Mouse (Mus musculus) neural tube, embryonic 13.5 days (tissue): ENCODE data around the gene Nol6. TPM values are rescaled to one million over a fixed set of nuclear protein-coding genes. Genes with fewer than 3 reads are reported as not detected.

Experiments used
- ATAC-seq: fragments of 200-750 bp; cut with Nextera tagmentation; 2 replicates; pipeline ENCODE4 v1.8.0; 2017; ENCODE audit warnings: low read depth, mild to moderate bottlenecking, moderate TSS enrichment, moderate library complexity
- H3K27ac ChIP-seq: fragments of 300-500 bp; sonication (generic); replicated peaks from 2 replicates; pipeline ENCODE4 v1.5.1; 2015; ENCODE audit warnings: moderate library complexity, mild to moderate bottlenecking, inconsistent platforms
- H3K27me3 ChIP-seq: fragments of 300-500 bp; sonication (generic); 2 replicates; pipeline ENCODE4 v1.6.1; 2015; ENCODE audit warnings: mild to moderate bottlenecking, inconsistent platforms
- H3K36me3 ChIP-seq: fragments of 300-500 bp; sonication (generic); 2 replicates; pipeline ENCODE4 v1.6.1; 2015; ENCODE audit warnings: mild to moderate bottlenecking, inconsistent platforms
- H3K4me1 ChIP-seq: fragments of 300-500 bp; sonication (generic); replicated peaks from 2 replicates; pipeline ENCODE4 v1.6.1; 2015; ENCODE audit warnings: inconsistent platforms
- H3K4me2 ChIP-seq: fragments of 300-500 bp; sonication (generic); 2 replicates; pipeline ENCODE4 v1.6.1; 2015; ENCODE audit warnings: inconsistent platforms, mild to moderate bottlenecking, moderate library complexity
- H3K4me3 ChIP-seq: fragments of 300-500 bp; sonication (generic); 2 replicates; pipeline ENCODE4 v1.5.1; 2015; ENCODE audit warnings: mild to moderate bottlenecking, inconsistent platforms
- H3K9ac ChIP-seq: fragments of 300-500 bp; sonication (generic); 2 replicates; pipeline ENCODE4 v1.6.1; 2015; ENCODE audit warnings: moderate library complexity, mild to moderate bottlenecking, inconsistent platforms
- H3K9me3 ChIP-seq: fragments of 300-500 bp; sonication (generic); 2 replicates; pipeline ENCODE4 v1.6.1; 2016; ENCODE audit warnings: inconsistent platforms
- WGBS: fragments of 180-500 bp; shearing (Covaris S2); methylation state at CpG from one replicate; pipeline ENCODE4 v1.1.7; 2015; 5-methylcytosine and 5-hydroxymethylcytosine counted together
- polyA plus RNA-seq: library from polyadenylated mRNA; unstranded; fragments of >200 nt; fragmentation: Nextera tagmentation; extraction: Ambion mirVana; gene quantifications from 2 replicates; pipeline ENCODE4 v1.2.1, GENCODE M21; 2015

Gene Nol6
- polyA plus RNA-seq, 1 experiment from 2014 or later, result 30.0 TPM

DNA sequence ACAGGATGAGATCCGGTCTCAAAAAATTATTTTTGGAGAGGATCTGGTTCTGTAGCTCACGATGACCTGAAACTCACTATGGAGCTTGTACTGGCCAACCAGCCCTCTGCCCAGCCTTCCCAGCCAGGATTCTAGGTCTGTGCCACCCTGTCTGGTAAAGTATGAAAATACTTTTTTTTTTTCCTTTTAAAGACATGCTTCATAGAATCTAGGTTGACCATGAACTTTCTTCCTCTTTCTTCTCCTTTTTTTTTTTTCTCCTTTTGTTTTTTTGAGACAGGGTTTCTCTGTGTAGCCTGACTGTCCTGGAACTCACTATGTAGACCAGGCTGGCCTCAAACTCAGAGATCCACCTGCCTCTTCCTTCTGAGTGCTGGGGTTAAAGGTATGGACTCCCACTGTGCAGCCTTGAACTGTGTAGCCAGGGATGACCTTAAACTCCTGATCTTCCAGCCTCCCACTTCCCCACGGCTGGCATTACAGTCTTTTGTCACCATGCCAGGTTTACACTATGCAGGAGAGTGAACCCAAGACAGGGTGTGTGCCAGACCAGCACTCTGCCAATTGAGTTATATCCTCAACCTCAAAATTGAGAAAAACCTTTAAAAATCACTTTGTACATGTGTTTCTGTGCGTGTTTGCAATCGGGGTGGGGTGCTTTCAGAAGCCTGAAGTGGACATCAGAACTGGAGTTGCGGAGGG is 16.1 kb upstream of the Nol6 start:
- no peak for ATAC-seq
- Histone ChIP-seq H3K4me2 (no peak overlapping the region), H3K9ac (no peak overlapping the region), H3K4me1 (peaks cover 35% of the 10 kb centered on the region), H3K4me3 (no peak overlapping the region), H3K27me3 (no peaks in the 10 kb centered on the region), H3K27ac (no peak overlapping the region), H3K9me3 (no peaks in the 10 kb centered on the region), H3K36me3 (peaks cover 21% of the 10 kb centered on the region)
- WGBS, result 89% methylated on average over 6 of the region's 6 CpGs

DNA sequence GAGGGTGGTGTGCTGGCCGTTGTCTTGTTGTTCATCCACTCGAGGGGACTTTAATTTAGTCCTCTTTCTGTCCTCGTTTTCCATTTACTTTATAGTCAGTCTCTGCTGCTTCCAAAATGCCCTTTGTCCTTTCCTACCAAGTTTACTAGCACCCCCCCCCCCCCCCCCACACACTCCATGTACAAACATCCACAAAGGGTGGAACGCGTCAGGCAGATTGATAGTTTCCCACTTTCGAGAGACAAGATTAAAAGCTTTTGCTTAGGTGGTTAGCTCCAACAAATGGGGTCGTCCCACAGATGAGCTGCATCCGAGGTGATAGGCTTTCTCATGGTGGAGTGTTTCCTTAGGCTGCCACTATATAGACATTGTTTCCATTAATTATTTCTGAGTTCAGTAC is 12.6 kb upstream of the Nol6 start:
- H3K9me3 ChIP-seq, result no peaks in the 10 kb centered on the region
- peak overlapping the region; percentile 100 for H3K27ac ChIP-seq
- no peak for ATAC-seq
- H3K4me1 ChIP-seq, result peaks cover 32% of the 10 kb centered on the region
- peak overlapping the region; percentile 92 for H3K4me3 ChIP-seq
- peaks cover 21% of the 10 kb centered on the region for H3K36me3 ChIP-seq
- 0% methylated on average over 8 of the region's 8 CpGs for WGBS
- no peaks in the 10 kb centered on the region for H3K27me3 ChIP-seq
- peak overlapping the region; percentile 100 for H3K9ac ChIP-seq
- H3K4me2 ChIP-seq, result peak overlapping the region; percentile 79

DNA sequence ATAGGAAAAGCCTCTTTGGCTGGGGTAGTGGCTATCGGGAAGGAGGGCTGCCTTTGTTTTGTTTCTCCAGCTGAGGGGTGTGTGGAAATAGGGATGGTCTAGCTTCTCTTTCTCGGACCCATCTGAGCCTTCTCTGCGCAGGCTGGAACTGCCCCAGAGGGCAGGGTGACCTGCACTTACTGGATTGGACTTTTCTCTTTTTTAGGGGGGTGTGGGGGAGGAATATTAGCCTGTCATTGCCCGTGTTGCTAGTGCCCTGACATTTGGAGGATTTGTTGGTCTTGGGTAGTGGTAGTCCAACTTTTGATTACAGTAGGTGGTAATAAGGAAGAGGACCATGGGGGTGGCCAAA is 12.2 kb upstream of the Nol6 start:
- Histone ChIP-seq H3K9ac (peak overlapping the region; percentile 100), H3K27ac (peak overlapping the region; percentile 100), H3K27me3 (no peaks in the 10 kb centered on the region), H3K36me3 (peaks cover 21% of the 10 kb centered on the region), H3K9me3 (no peaks in the 10 kb centered on the region), H3K4me2 (peak overlapping the region; percentile 79), H3K4me3 (peak overlapping the region; percentile 92), H3K4me1 (peaks cover 32% of the 10 kb centered on the region)
- ATAC-seq, result peak; percentile 25
- 0% methylated on average over 4 of the region's 4 CpGs for WGBS

DNA sequence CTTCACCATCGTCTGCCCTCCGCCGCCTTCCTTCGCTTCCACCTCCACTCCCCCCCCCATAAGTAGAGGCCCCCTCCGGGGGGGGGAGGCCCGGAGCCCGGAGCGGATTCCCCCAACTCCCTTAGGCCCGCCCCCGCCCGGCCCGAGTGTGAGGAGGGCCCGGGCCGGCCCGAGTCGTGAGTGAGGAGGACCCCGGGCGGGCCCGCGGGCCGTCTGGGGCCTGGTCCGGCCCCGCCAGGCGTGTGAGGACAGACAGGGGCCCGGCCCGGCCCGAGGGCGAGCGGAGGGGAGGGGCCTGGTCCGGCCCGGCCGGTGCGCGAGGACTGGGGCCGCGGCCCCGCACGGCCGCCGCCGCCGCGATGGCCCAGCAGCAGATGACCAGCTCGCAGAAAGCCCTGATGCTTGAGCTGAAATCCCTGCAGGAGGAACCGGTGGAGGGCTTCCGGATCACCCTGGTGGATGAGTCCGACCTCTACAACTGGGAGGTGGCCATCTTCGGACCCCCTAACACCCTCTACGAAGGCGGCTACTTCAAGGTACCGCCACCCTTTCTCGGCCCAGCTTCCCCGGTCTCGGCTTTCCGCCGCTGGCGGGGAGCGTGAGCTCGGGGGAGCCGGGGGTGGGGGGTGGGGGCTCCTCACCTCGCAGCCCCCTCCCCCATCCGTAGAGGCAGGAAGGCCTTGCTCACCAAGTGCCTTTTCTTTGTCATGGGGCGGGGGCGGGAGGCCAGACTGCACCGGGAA is 11.6 kb upstream of the Nol6 start, which contains the start of gene Ube2r2:
TSS of gene Ube2r2 (plus strand) at position 33 of the 743 bp plus-strand sequence.
- Histone ChIP-seq H3K27ac (peak within 1 kb of the TSS; percentile 100), H3K27me3 (no peaks in the 10 kb centered on the region), H3K4me2 (peak within 1 kb of the TSS; percentile 79), H3K9me3 (no peaks in the 10 kb centered on the region), H3K4me3 (peak within 1 kb of the TSS; percentile 92), H3K36me3 (peaks cover 16% of the 10 kb centered on the region), H3K4me1 (peaks cover 32% of the 10 kb centered on the region), H3K9ac (peak within 1 kb of the TSS; percentile 100)
- 0% methylated on average over 58 of the region's 65 CpGs for WGBS
- peak; percentile 81 for ATAC-seq

DNA sequence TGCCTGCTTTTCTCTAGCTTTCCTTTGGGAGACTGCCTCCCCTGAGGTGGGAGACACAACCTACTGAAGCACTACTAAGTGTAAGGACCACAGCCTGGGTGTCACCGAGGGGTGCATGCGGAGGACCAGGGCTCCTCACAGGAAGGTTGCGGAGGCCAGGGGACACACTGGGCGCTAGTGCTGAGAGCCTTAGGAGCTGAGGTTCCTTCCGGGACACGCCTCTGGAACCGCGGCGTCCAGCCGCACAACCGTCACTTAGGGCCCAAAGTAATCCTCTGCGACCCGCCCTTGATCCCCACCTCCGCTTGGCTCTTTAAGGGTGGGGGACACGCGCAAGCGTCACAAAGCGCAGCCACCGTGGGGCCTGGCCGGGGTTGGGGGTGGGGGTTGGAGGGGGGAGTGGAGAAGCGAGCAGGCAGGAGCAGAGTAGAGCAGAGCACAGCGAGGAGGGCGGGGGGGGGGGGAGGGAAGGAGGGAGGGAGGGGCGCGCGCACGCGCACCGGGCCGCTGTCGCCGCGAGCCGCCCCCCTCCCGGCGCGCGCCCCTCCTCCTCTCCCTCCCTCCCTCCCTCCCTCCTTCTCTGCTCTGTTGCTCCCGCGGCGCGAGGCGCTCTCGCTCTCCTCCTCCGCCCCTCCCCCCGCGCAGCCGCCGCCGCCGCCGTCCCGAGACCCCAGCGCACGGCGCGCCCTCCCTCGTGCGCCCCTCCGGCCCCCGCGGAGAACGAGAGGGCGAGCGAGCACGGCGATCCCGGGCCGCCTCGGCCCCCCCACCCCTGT is 10.9 kb upstream of the Nol6 start:
- peak; percentile 95 for ATAC-seq

DNA sequence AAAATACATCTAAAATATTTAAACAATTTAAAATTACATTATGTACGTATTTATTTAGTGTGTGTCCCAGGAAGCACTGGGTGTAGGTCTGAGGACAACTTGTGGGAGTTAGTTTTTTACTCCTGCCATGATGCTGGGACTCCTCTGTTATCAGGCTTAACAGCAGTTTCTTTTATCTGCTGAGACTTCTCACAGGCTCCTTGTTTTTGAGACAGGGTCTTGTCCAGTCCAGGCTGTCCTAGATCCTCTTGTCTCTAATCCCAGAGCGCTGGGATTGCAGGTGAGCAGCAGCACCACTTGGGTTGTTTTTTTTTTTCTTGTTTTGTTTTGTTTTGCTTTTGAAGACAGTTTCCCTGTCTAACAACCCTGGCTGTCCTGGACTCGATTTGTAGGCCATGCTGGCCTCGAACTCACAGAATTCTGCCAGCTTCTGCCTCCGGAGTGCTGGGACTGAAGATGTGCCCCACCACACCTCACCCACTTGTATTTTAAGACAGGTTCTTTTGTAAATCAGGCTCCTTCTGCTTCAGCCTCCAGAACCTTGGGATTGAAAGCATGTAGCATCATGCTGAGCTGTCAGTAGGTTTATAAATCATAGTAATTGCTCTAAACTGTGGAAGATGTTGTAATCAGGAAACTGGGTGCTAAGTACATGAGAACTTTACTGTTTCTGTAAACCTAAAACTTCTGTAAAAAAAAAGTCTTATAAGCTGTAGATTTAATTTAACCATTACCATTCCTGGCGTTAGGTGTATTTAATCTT is 9.5 kb upstream of the Nol6 start:
- H3K4me3 ChIP-seq, result no peak overlapping the region
- H3K27me3 ChIP-seq, result no peaks in the 10 kb centered on the region
- H3K9ac ChIP-seq, result no peak overlapping the region
- H3K36me3 ChIP-seq, result peaks cover 6% of the 10 kb centered on the region
- WGBS, result 69% methylated on average over 6 of the region's 6 CpGs
- H3K9me3 ChIP-seq, result no peaks in the 10 kb centered on the region
- H3K4me2 ChIP-seq, result no peak overlapping the region
- no peak for ATAC-seq
- H3K4me1 ChIP-seq, result peaks cover 23% of the 10 kb centered on the region
- H3K27ac ChIP-seq, result no peak overlapping the region

More for the DNA sequence above, 10.9 kb upstream of the Nol6 start:
- H3K9ac ChIP-seq, result peak overlapping the region; percentile 100
- peak overlapping the region; percentile 79 for H3K4me2 ChIP-seq
- H3K36me3 ChIP-seq, result peaks cover 9% of the 10 kb centered on the region
- peaks cover 26% of the 10 kb centered on the region for H3K4me1 ChIP-seq
- peak overlapping the region; percentile 100 for H3K27ac ChIP-seq
- under 1% methylated on average over 39 of the region's 70 CpGs for WGBS
- no peaks in the 10 kb centered on the region for H3K27me3 ChIP-seq
- peak overlapping the region; percentile 92 for H3K4me3 ChIP-seq
- H3K9me3 ChIP-seq, result no peaks in the 10 kb centered on the region

DNA sequence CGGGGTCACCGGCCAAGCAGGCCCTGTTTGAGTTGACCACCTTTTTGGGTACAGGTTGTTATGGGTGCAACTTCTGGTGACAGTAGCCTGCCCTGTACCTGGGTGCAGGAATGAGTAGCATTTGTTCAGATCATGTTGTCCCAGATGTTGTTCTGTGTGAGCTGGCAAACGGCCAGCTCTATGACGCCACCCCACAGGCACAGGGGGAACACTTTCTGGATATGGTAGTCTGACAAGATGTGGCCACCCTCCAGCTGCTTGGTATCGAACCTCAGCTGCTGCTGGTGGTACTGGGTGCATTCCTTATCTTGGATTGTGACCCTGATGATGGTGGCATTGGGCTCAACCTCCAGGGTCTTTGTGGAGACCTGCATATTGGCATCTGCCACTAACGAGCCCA is 8.2 kb upstream of the Nol6 start:
- Histone ChIP-seq H3K9me3 (no peaks in the 10 kb centered on the region), H3K9ac (no peak overlapping the region), H3K4me3 (no peak overlapping the region), H3K27ac (no peak overlapping the region), H3K4me1 (peaks cover 11% of the 10 kb centered on the region), H3K27me3 (no peaks in the 10 kb centered on the region), H3K4me2 (no peak overlapping the region), H3K36me3 (no peaks in the 10 kb centered on the region)
- WGBS, result 79% methylated on average over 6 of the region's 6 CpGs
- no peak for ATAC-seq

DNA sequence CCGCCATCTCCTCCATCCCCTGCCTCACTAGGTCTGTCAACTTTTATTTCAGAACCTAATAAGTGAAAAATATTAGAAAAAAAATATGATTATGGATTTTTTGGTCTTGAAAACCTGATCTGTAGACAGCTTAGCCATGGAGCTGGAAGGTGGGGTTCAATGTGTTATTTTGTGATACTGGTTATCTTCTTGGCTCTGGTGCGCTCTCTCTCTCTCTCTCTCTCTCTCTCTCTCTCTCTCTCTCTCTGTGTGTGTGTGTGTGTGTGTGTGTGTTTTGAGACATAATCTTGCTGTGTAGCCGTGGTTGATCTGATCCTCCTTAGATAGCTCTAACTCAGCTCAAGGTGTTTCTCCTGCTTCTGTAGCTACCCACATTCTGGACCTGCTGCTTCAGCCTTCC is 5.6 kb upstream of the Nol6 start:
- Histone ChIP-seq H3K27ac (no peak overlapping the region), H3K4me2 (no peak overlapping the region), H3K4me3 (no peak overlapping the region), H3K4me1 (peaks cover 6% of the 10 kb centered on the region), H3K9me3 (no peaks in the 10 kb centered on the region), H3K36me3 (no peaks in the 10 kb centered on the region), H3K9ac (no peak overlapping the region), H3K27me3 (peaks cover 5% of the 10 kb centered on the region; the same call in 1 of the 2 replicates)
- 88% methylated on average over 3 of the region's 3 CpGs for WGBS
- no peak for ATAC-seq

DNA sequence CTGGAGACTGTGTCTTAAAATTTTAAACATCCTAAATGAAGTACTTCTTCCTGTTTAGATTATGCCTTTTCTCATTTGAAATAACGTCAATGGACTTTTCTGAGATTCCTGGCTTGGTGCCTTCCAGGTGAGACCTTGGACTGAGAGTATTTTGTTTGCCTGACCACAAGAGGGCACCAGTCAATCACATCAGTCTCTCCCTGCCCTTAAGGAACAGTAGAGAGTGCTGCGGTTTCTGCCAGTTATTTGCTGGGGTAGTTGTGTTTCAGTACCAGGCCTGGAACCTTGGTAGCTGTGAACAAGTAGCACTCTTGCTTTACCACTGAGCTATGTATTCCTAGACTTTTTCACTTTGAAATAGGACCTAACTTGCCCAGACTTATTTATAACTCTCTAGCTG is 5.2 kb upstream of the Nol6 start:
- Histone ChIP-seq H3K4me1 (peaks cover 2% of the 10 kb centered on the region), H3K4me2 (no peak overlapping the region), H3K4me3 (no peak overlapping the region), H3K36me3 (no peaks in the 10 kb centered on the region), H3K27ac (no peak overlapping the region), H3K9ac (no peak overlapping the region), H3K27me3 (peaks cover 5% of the 10 kb centered on the region; the same call in 1 of the 2 replicates), H3K9me3 (no peaks in the 10 kb centered on the region)
- 7% methylated on average over 2 of the region's 2 CpGs for WGBS
- no peak for ATAC-seq

DNA sequence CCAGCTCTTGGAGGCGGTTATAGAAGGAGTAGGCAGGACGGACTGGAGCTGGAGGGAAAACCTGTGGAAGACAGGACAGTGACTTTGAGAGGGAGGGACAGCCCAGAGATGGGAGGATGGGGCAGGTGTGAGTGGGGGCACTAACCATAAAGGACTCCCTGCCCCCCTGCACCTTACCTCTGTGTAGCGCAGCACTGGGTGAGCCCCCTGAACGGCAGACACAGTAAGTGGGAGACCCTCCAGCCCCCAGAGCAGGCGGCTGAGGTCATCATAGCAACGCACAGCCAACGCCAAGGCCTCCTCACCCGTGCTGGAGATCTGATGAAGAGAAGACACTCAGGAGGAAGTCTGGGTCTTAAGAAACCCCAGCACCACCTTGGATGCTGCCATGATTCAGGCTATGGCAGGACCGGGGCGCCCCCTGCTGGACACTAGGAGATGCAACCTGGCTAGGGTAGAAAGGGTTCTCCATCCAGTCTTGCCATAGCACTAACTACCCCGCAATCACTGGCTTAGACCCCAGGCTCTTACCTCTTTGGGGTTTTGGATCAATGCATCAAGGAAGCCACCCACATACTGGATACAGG is 5.5 kb downstream of the Nol6 start:
- 75% methylated on average over 11 of the region's 11 CpGs for WGBS
- Histone ChIP-seq H3K4me1 (peaks cover 14% of the 10 kb centered on the region), H3K27ac (no peak overlapping the region), H3K9me3 (no peaks in the 10 kb centered on the region), H3K4me2 (no peak overlapping the region), H3K36me3 (peaks cover 86% of the 10 kb centered on the region), H3K9ac (no peak overlapping the region), H3K4me3 (no peak overlapping the region), H3K27me3 (no peaks in the 10 kb centered on the region)
- no peak for ATAC-seq

DNA sequence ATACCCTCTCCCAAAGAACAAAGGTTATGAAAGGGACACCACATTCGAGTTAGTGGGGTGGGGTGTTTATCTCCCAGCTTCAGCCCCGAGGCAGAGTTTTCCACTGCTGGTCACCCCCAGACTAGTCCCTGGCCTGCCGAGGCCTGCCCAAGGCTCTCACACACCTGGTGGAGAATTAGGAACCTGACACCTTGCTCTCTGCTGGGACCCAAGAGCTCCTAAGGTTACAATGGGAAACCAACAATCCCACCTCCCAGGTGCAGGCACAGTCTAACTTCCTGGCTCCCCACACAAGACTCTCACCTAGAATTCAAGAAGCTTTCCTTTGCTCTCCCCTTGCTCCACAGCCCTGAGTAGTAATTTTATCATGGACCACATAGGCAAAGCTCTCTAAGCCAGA is 7.4 kb downstream of the Nol6 start:
- Histone ChIP-seq H3K36me3 (peaks cover 83% of the 10 kb centered on the region), H3K27me3 (no peaks in the 10 kb centered on the region), H3K9me3 (no peaks in the 10 kb centered on the region), H3K9ac (no peak overlapping the region), H3K4me1 (no peaks in the 10 kb centered on the region), H3K27ac (no peak overlapping the region), H3K4me3 (no peak overlapping the region), H3K4me2 (no peak overlapping the region)
- WGBS, result 83% methylated on average over 3 of the region's 3 CpGs
- no peak for ATAC-seq
